Mouse (Mus musculus): ENCODE measurements around the gene Plxna1.

Gene Plxna1

DNA sequence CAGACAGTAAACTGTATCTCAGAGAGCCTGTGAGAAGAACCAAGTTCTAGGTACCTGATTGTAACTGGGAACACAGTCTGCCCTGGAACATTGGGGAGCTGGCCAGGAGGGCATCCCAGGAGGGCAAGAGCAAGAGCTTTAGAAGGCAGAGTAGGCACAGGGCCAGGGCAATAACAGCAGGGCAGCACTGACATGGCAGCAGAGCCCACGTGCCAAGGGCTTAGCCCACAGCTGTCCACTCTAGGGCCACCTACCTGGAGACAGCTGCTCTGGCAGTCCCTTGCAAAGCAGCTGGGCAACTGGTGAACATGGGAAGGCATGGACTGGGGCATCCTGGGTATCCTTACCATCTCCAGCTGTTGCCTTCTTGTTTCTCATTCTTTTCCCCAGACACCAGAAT, 14.6 kb downstream of the Plxna1 start:
- no peaks in the 10 kb centered on the region for H3K27me3 ChIP-seq (ENCODE audit: insufficient read depth, low read length)
- no peak for TF ChIP-seq POU5F1 (IDR thresholded peaks at IDR 0.05; ENCODE audit: borderline replicate concordance, low read length)
- TF ChIP-seq CTCF (conservative IDR thresholded peaks at IDR 0.05; ENCODE audit: low read length), result no peak
- TF ChIP-seq NANOG (IDR thresholded peaks at IDR 0.05; ENCODE audit: borderline replicate concordance, low read length), result no peak
- H3K9me3 ChIP-seq (ENCODE audit: low read length), result no peaks in the 10 kb centered on the region
- H3K36me3 ChIP-seq (ENCODE audit: insufficient read depth, low read length), result peaks cover 84% of the 10 kb centered on the region
- no peak overlapping the region for H3K4me3 ChIP-seq (replicated peaks; ENCODE audit: low read length)
- peaks cover 57% of the 10 kb centered on the region for H3K4me1 ChIP-seq (replicated peaks; ENCODE audit: low read depth, low read length)

DNA sequence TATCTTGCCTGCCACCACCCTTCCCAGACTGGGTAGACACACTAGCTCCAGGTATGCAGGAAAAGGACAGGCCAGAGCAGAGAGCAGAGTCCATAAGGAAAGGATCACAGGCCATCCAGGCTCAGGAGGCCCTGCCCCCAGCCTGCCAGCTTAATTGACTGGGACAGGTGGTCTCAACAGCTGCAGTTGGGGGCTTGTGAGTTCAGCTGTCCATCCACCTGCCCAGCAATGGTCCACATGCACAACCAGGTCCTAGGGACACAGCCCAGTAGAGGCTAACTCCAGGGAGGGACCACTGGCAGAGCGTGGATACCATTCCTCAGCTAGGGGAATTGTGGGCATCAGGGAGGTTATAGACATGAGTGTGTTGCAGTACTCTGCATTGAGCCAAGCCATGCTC, 16.6 kb downstream of the Plxna1 start:
- H3K36me3 ChIP-seq (ENCODE audit: insufficient read depth, low read length), result peaks cover 91% of the 10 kb centered on the region
- H3K9me3 ChIP-seq (ENCODE audit: low read length), result no peaks in the 10 kb centered on the region
- no peaks in the 10 kb centered on the region for H3K27me3 ChIP-seq (ENCODE audit: insufficient read depth, low read length)
- peaks cover 38% of the 10 kb centered on the region for H3K4me1 ChIP-seq (replicated peaks; ENCODE audit: low read depth, low read length)
- TF ChIP-seq POU5F1 (IDR thresholded peaks at IDR 0.05; ENCODE audit: borderline replicate concordance, low read length), result no peak
- TF ChIP-seq NANOG (IDR thresholded peaks at IDR 0.05; ENCODE audit: borderline replicate concordance, low read length), result no peak
- TF ChIP-seq CTCF (conservative IDR thresholded peaks at IDR 0.05; ENCODE audit: low read length), result no peak
- 0 out of 2 replicates have a peak overlapping the region, but pooled peaks have one; percentile 20 for H3K4me3 ChIP-seq (replicated peaks; ENCODE audit: low read length)

DNA sequence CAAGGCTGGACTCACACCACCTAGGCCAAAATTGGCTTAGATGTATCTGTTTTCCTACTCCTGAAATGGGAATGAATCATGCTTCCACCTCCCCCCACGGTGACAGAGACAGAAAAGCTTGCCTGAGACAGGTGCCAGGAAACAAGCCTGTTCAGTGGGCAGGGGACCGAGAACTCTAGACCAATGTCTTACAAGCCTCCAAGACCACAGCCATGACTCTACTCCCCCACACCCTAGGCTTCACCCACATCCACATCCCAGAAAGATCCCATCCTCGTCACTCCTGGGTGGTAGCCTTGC, 17.0 kb downstream of the Plxna1 start:
- Histone ChIP-seq H3K9me3 (ENCODE audit: low read length) (no peaks in the 10 kb centered on the region), H3K4me1 (replicated peaks; ENCODE audit: low read depth, low read length) (peaks cover 33% of the 10 kb centered on the region), H3K27me3 (ENCODE audit: insufficient read depth, low read length) (no peaks in the 10 kb centered on the region), H3K36me3 (ENCODE audit: insufficient read depth, low read length) (peaks cover 91% of the 10 kb centered on the region), H3K4me3 (replicated peaks; ENCODE audit: low read length) (0 out of 2 replicates have a peak overlapping the region, but pooled peaks have one; percentile 20)
- no peak for TF ChIP-seq POU5F1 (IDR thresholded peaks at IDR 0.05; ENCODE audit: borderline replicate concordance, low read length)
- no peak for TF ChIP-seq NANOG (IDR thresholded peaks at IDR 0.05; ENCODE audit: borderline replicate concordance, low read length)
- no peak for TF ChIP-seq CTCF (conservative IDR thresholded peaks at IDR 0.05; ENCODE audit: low read length)

DNA sequence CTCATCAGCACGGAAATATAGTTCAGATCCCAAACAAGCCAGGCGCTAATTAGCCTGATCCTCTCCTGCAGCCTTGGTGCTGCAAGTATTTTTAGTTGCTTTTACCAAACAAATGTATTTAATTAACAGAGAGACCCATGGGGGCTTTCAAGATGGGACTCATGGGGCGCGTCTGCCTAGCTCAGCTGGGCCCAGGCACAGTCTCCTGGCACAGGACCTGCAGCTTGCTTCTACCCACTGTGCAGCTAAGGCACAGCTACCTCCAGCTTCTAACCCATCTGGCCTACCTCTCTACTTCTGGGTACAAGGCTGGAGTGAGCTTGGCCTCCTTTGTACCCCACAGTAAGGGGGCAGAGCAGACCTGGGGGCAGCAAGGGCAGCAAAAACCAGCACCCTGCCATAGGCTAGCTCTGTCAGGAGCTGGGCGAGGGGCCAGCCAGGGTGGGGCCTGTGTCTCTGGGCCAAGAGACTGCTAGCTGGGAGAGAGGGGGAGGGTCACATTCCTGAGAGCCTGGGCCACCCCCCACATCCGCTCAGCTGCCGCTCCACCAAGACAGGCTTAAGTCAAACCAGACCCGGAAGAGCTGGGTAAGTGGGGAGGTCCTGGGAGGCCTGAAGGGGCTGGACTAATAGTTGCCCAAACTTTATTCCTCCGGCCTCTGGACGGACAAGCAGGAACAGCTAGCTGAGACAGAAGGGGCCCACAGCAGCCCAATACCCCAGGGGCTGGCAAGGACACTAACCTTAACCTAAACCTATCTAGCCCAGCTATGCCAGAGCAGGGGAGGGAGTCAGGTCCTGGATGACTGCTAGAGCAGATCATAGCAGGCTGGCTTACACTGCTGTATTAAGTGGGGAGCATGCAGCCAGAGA, 17.6 kb downstream of the Plxna1 start:
- peaks cover 27% of the 10 kb centered on the region for H3K4me1 ChIP-seq (replicated peaks; ENCODE audit: low read depth, low read length)
- H3K4me3 ChIP-seq (replicated peaks; ENCODE audit: low read length), result peak overlapping the region; percentile 20; the same call in 1 of the 2 replicates
- TF ChIP-seq NANOG (IDR thresholded peaks at IDR 0.05; ENCODE audit: borderline replicate concordance, low read length) (no peak), CTCF (conservative IDR thresholded peaks at IDR 0.05; ENCODE audit: low read length) (no peak), POU5F1 (IDR thresholded peaks at IDR 0.05; ENCODE audit: borderline replicate concordance, low read length) (no peak)

DNA sequence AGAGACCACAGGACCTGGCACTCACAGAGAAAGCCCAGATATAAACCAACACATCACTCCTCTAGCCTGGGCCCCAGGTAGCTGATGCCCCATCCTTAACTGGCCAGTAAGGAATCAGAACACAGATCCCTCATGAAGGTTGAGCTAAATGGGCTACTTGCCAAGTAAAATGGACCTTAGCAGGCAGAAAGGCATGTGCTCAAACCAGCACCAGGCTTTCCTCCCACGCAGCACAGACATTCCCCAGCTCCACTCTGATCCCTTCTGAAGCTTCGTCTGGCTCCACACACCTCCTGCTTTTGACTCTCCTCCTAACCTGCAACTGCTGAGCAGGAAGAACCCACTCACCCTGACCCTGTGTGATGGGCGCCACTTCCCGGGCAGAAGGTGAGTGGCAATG, 20.4 kb downstream of the Plxna1 start:
- Histone ChIP-seq H3K27me3 (ENCODE audit: insufficient read depth, low read length) (no peaks in the 10 kb centered on the region), H3K4me3 (replicated peaks; ENCODE audit: low read length) (no peak overlapping the region), H3K36me3 (ENCODE audit: insufficient read depth, low read length) (peaks cover 91% of the 10 kb centered on the region), H3K4me1 (replicated peaks; ENCODE audit: low read depth, low read length) (peaks cover 26% of the 10 kb centered on the region), H3K9me3 (ENCODE audit: low read length) (no peaks in the 10 kb centered on the region)
- TF ChIP-seq NANOG (IDR thresholded peaks at IDR 0.05; ENCODE audit: borderline replicate concordance, low read length) (no peak), POU5F1 (IDR thresholded peaks at IDR 0.05; ENCODE audit: borderline replicate concordance, low read length) (no peak), CTCF (conservative IDR thresholded peaks at IDR 0.05; ENCODE audit: low read length) (no peak)

More for the DNA sequence above, 17.6 kb downstream of the Plxna1 start:
- H3K9me3 ChIP-seq (ENCODE audit: low read length), result no peaks in the 10 kb centered on the region
- peaks cover 91% of the 10 kb centered on the region for H3K36me3 ChIP-seq (ENCODE audit: insufficient read depth, low read length)
- no peaks in the 10 kb centered on the region for H3K27me3 ChIP-seq (ENCODE audit: insufficient read depth, low read length)

DNA sequence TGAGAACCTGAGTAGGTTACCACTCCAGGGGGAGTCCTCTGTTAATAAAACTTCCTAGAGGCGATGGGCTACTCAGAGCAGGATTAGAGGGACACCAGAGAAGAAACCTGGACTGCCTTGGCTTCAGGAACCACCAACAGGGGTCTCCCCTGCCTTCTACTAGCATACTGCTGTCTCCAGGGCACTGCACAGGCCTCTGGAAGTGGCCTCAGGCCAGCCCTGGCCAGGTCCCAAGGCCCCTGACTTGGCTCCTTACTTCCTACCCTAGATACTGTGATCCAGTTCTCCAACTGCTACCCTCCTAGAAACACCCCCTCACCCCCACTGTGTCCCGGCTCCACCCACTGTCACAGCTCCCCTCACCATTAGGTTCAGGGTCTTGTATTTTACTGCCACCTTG, 23.0 kb downstream of the Plxna1 start:
- no peak overlapping the region for H3K4me3 ChIP-seq (replicated peaks; ENCODE audit: low read length)
- H3K36me3 ChIP-seq (ENCODE audit: insufficient read depth, low read length), result peaks cover 99% of the 10 kb centered on the region
- no peaks in the 10 kb centered on the region for H3K27me3 ChIP-seq (ENCODE audit: insufficient read depth, low read length)
- H3K4me1 ChIP-seq (replicated peaks; ENCODE audit: low read depth, low read length), result peaks cover 15% of the 10 kb centered on the region
- TF ChIP-seq POU5F1 (IDR thresholded peaks at IDR 0.05; ENCODE audit: borderline replicate concordance, low read length) (no peak), CTCF (conservative IDR thresholded peaks at IDR 0.05; ENCODE audit: low read length) (no peak), NANOG (IDR thresholded peaks at IDR 0.05; ENCODE audit: borderline replicate concordance, low read length) (no peak)
- no peaks in the 10 kb centered on the region for H3K9me3 ChIP-seq (ENCODE audit: low read length)

DNA sequence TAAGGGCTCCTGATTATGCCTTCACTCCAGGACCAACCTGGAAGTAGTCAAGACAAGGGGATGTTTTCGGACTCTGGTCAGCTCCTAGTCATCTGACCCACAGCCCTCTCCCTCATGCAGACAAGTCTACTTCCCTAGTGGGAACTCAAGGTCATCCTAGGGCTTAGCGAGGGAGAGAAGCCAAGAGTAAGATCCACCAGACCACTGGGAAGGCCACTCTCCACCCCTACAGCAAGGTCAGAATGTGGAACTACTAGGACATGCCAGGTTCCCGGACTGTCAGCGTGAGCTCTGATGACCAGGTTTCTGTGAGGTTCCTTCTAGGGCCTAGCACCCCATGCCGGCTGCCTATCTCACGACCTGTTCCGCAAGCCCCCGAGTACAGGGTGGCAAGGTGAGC, 23.7 kb downstream of the Plxna1 start:
- Histone ChIP-seq H3K27me3 (ENCODE audit: insufficient read depth, low read length) (no peaks in the 10 kb centered on the region), H3K9me3 (ENCODE audit: low read length) (no peaks in the 10 kb centered on the region), H3K4me1 (replicated peaks; ENCODE audit: low read depth, low read length) (peaks cover 10% of the 10 kb centered on the region), H3K4me3 (replicated peaks; ENCODE audit: low read length) (no peak overlapping the region), H3K36me3 (ENCODE audit: insufficient read depth, low read length) (peaks cover 99% of the 10 kb centered on the region)
- TF ChIP-seq CTCF (conservative IDR thresholded peaks at IDR 0.05; ENCODE audit: low read length) (no peak), POU5F1 (IDR thresholded peaks at IDR 0.05; ENCODE audit: borderline replicate concordance, low read length) (no peak), NANOG (IDR thresholded peaks at IDR 0.05; ENCODE audit: borderline replicate concordance, low read length) (no peak)

DNA sequence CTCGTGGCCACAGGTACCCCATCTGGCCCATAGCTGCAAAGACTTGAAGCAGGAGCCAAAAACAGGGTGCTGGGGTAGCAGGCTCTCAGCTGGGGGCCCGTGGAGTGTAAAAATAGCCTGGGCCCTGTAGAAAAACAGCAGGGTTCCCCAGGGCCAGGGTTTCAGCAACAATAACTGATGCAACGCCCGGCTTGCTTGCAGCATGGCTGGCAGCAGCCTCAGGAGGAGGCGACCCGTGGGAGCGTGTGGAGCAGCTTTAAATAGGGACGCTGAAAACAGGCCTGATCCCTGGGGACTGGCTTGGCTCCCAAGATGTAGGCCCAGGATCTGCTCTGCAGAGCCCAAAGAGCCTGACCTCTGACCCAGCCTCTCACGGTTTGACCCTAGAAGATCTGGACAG, 24.8 kb downstream of the Plxna1 start:
- Histone ChIP-seq H3K4me3 (replicated peaks; ENCODE audit: low read length) (no peak overlapping the region), H3K9me3 (ENCODE audit: low read length) (no peaks in the 10 kb centered on the region), H3K27me3 (ENCODE audit: insufficient read depth, low read length) (no peaks in the 10 kb centered on the region), H3K4me1 (replicated peaks; ENCODE audit: low read depth, low read length) (peaks cover 9% of the 10 kb centered on the region), H3K36me3 (ENCODE audit: insufficient read depth, low read length) (peaks cover 99% of the 10 kb centered on the region)
- TF ChIP-seq CTCF (conservative IDR thresholded peaks at IDR 0.05; ENCODE audit: low read length) (no peak), NANOG (IDR thresholded peaks at IDR 0.05; ENCODE audit: borderline replicate concordance, low read length) (no peak), POU5F1 (IDR thresholded peaks at IDR 0.05; ENCODE audit: borderline replicate concordance, low read length) (no peak)
